ENCODE assay signal across 11 mouse cellular contexts in the genomic region with DNA sequence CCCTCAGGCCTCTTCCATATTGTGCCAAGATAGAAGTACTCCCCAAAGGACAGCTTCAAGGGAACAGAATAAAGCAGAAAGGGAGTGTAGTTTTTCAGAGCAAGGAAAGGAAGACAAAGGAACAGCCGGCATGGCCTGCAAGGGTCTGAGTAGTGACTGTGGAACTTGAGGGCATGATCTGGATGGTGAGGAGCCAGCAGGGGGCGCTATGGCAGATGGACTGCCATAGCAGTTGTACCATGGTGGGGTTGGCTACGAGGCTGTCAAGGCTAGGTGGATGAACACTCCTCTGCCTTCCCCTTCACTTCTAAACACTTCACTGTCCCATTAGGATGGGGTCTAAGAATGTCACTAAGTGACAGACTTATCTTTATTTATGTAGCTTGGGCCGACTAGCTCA. TPM values are rescaled to one million over a fixed set of nuclear protein-coding genes. Genes with fewer than 3 reads are reported as not detected.
DNase-seq lines count a peak whose midpoint lies in the region; ATAC-seq lines count a peak whose summit lies in the region.
"Had no signal": no experiment of that assay in that cellular context is flagged by ENCODE, and none has a peak within 500 bp of the region (broad histone marks: within the 10 kb centered on the region; RNA-seq: fewer than 3 reads in every experiment).

No protein-coding gene starts in this region.

- H3K9ac ChIP-seq in hindbrain, embryonic 11.5 days (ENCODE audit: low read depth, low read length) = no peak overlapping the region
- H3K9ac ChIP-seq in hindbrain, embryonic 12.5 days = no peak overlapping the region
- H3K9ac ChIP-seq: limb, embryonic 15.5 days had no signal

- no peaks in the 10 kb centered on the region for H3K4me1 ChIP-seq in hindbrain, embryonic 11.5 days (replicated peaks; ENCODE audit: control insufficient read depth, insufficient read depth, low read length)
- H3K4me1 ChIP-seq in hindbrain, embryonic 12.5 days = no peaks in the 10 kb centered on the region
- no peaks in the 10 kb centered on the region for H3K4me1 ChIP-seq in embryonic facial prominence, embryonic 10.5 days
- H3K4me1 ChIP-seq: limb, embryonic 15.5 days had no signal

- 48% methylated on average over 4 of the region's 4 CpGs for WGBS in hindbrain, embryonic 11.5 days
- 52% methylated on average over 4 of the region's 4 CpGs for WGBS in hindbrain, embryonic 12.5 days
- 56% methylated on average over 4 of the region's 4 CpGs for WGBS in embryonic facial prominence, embryonic 10.5 days

- no peak overlapping the region for H3K27ac ChIP-seq in hindbrain, embryonic 11.5 days (ENCODE audit: low read depth, low read length)
- H3K27ac ChIP-seq in hindbrain, embryonic 12.5 days = no peak overlapping the region
- H3K27ac ChIP-seq in embryonic facial prominence, embryonic 10.5 days (replicated peaks) = no peak overlapping the region
- H3K27ac ChIP-seq: limb, embryonic 15.5 days had no signal

- no peaks in the 10 kb centered on the region for H3K27me3 ChIP-seq in hindbrain, embryonic 11.5 days (ENCODE audit: control insufficient read depth, insufficient read depth, low read length)
- no peaks in the 10 kb centered on the region for H3K27me3 ChIP-seq in hindbrain, embryonic 12.5 days
- no peaks in the 10 kb centered on the region for H3K27me3 ChIP-seq in embryonic facial prominence, embryonic 10.5 days (replicated peaks; ENCODE audit: low read depth, poor library complexity, severe bottlenecking)
- H3K27me3 ChIP-seq: limb, embryonic 15.5 days had no signal

- H3K4me3 ChIP-seq in hindbrain, embryonic 11.5 days (ENCODE audit: low read depth, low read length) = no peak overlapping the region
- no peak overlapping the region for H3K4me3 ChIP-seq in hindbrain, embryonic 12.5 days
- H3K4me3 ChIP-seq in embryonic facial prominence, embryonic 10.5 days = no peak overlapping the region
- H3K4me3 ChIP-seq: limb, embryonic 15.5 days had no signal

- H3K9me3 ChIP-seq in hindbrain, embryonic 11.5 days (ENCODE audit: control insufficient read depth, low read length) = no peaks in the 10 kb centered on the region
- H3K9me3 ChIP-seq in hindbrain, embryonic 12.5 days (replicated peaks) = no peaks in the 10 kb centered on the region
- no peaks in the 10 kb centered on the region for H3K9me3 ChIP-seq in embryonic facial prominence, embryonic 10.5 days
- H3K9me3 ChIP-seq: limb, embryonic 15.5 days had no signal

- H3K36me3 ChIP-seq in hindbrain, embryonic 11.5 days (ENCODE audit: control insufficient read depth, insufficient read depth, low read length) = no peaks in the 10 kb centered on the region
- H3K36me3 ChIP-seq in hindbrain, embryonic 12.5 days = no peaks in the 10 kb centered on the region
- H3K36me3 ChIP-seq in embryonic facial prominence, embryonic 10.5 days (replicated peaks) = no peaks in the 10 kb centered on the region
- H3K36me3 ChIP-seq: limb, embryonic 15.5 days had no signal

- peak; percentile 41 for DNase-seq in hindbrain, embryonic 11.5 days (ENCODE audit: low spot score)
- DNase-seq in thymus, postnatal 14 days = peak; percentile 15
- no peak for DNase-seq in thymus, adult 18-20 months
- peak; percentile 30 for DNase-seq in embryonic facial prominence, embryonic 10.5 days (ENCODE audit: low spot score)
- DNase-seq in thymus, postnatal 4 days = peak; percentile 55
- no peak for DNase-seq in urinary bladder, postnatal 4 days (ENCODE audit: low spot score in 2 of 2)

- H3K4me2 ChIP-seq in hindbrain, embryonic 11.5 days (replicated peaks; ENCODE audit: low read depth, low read length) = no peak overlapping the region
- no peak overlapping the region for H3K4me2 ChIP-seq in hindbrain, embryonic 12.5 days (replicated peaks)
- H3K4me2 ChIP-seq: limb, embryonic 15.5 days had no signal

- ATAC-seq in hindbrain, embryonic 11.5 days (ENCODE audit: low FRiP score) = no peak
- no peak for ATAC-seq in hindbrain, embryonic 12.5 days (ENCODE audit: low FRiP score)
- ATAC-seq in erythroblast, adult 5-6 weeks (replicated peaks; ENCODE audit: low FRiP score, poor library complexity, severe bottlenecking) = no peak

RNA-seq across cellular contexts. Expression of gene Gm10100, which starts 3.0 kb away (rescaled TPM):
- polyA plus RNA-seq in hindbrain, embryonic 11.5 days (2014; fragmentation: Nextera tagmentation; extraction: Ambion mirVana) = not detected in 2 replicates
- polyA plus RNA-seq in hindbrain, embryonic 12.5 days (2016; fragmentation: Nextera tagmentation; extraction: Ambion mirVana) = not detected in 2 replicates
- polyA plus RNA-seq in embryonic facial prominence, embryonic 10.5 days (2016; fragmentation: Nextera tagmentation; extraction: Ambion mirVana) = not detected in 2 replicates
- not detected in 2 replicates for total RNA-seq in erythroblast, adult 5-6 weeks (2015; ENCODE audit: low replicate concordance)
- total RNA-seq in erythroblast, adult 5-6 weeks (2017; ENCODE audit: low replicate concordance) = not detected in 2 replicates
- total RNA-seq: neutrophil, adult 5-6 weeks had no signal
- polyA plus RNA-seq: heart, embryonic 16.5 days; limb, embryonic 15.5 days had no signal

RNA-seq across cellular contexts. Expression of gene Krtap12-1, which starts 8.8 kb away (rescaled TPM):
- polyA plus RNA-seq in hindbrain, embryonic 11.5 days (2014; fragmentation: Nextera tagmentation; extraction: Ambion mirVana) = not detected in 2 replicates
- polyA plus RNA-seq in hindbrain, embryonic 12.5 days (2016; fragmentation: Nextera tagmentation; extraction: Ambion mirVana) = not detected in 2 replicates
- not detected in 2 replicates for polyA plus RNA-seq in embryonic facial prominence, embryonic 10.5 days (2016; fragmentation: Nextera tagmentation; extraction: Ambion mirVana)
- total RNA-seq in erythroblast, adult 5-6 weeks (2015; ENCODE audit: low replicate concordance) = not detected in 2 replicates
- total RNA-seq in erythroblast, adult 5-6 weeks (2017; ENCODE audit: low replicate concordance) = not detected in 2 replicates
- total RNA-seq: neutrophil, adult 5-6 weeks had no signal
- polyA plus RNA-seq: heart, embryonic 16.5 days; limb, embryonic 15.5 days had no signal

RNA-seq across cellular contexts. Expression of gene Gm18596, which starts 13.2 kb away (rescaled TPM):
- polyA plus RNA-seq in hindbrain, embryonic 11.5 days (2014; fragmentation: Nextera tagmentation; extraction: Ambion mirVana) = not detected in 2 replicates
- polyA plus RNA-seq in hindbrain, embryonic 12.5 days (2016; fragmentation: Nextera tagmentation; extraction: Ambion mirVana) = not detected in 2 replicates
- not detected in 2 replicates for polyA plus RNA-seq in embryonic facial prominence, embryonic 10.5 days (2016; fragmentation: Nextera tagmentation; extraction: Ambion mirVana)
- not detected in 2 replicates for total RNA-seq in erythroblast, adult 5-6 weeks (2015; ENCODE audit: low replicate concordance)
- total RNA-seq in erythroblast, adult 5-6 weeks (2017; ENCODE audit: low replicate concordance) = not detected in 2 replicates
- total RNA-seq: neutrophil, adult 5-6 weeks had no signal
- polyA plus RNA-seq: heart, embryonic 16.5 days; limb, embryonic 15.5 days had no signal

RNA-seq across cellular contexts. Expression of gene Gm10142, which starts 13.6 kb away (rescaled TPM):
- polyA plus RNA-seq in hindbrain, embryonic 11.5 days (2014; fragmentation: Nextera tagmentation; extraction: Ambion mirVana) = not detected in 2 replicates
- not detected in 2 replicates for polyA plus RNA-seq in hindbrain, embryonic 12.5 days (2016; fragmentation: Nextera tagmentation; extraction: Ambion mirVana)
- not detected in 2 replicates for polyA plus RNA-seq in embryonic facial prominence, embryonic 10.5 days (2016; fragmentation: Nextera tagmentation; extraction: Ambion mirVana)
- total RNA-seq in erythroblast, adult 5-6 weeks (2015; ENCODE audit: low replicate concordance) = not detected in 2 replicates
- not detected in 2 replicates for total RNA-seq in erythroblast, adult 5-6 weeks (2017; ENCODE audit: low replicate concordance)
- total RNA-seq: neutrophil, adult 5-6 weeks had no signal
- polyA plus RNA-seq: heart, embryonic 16.5 days; limb, embryonic 15.5 days had no signal

RNA-seq across cellular contexts. Expression of gene Gm10024, which starts 18.0 kb away (rescaled TPM):
- polyA plus RNA-seq in hindbrain, embryonic 11.5 days (2014; fragmentation: Nextera tagmentation; extraction: Ambion mirVana) = not detected in 2 replicates
- not detected in 2 replicates for polyA plus RNA-seq in hindbrain, embryonic 12.5 days (2016; fragmentation: Nextera tagmentation; extraction: Ambion mirVana)
- not detected in 2 replicates for polyA plus RNA-seq in embryonic facial prominence, embryonic 10.5 days (2016; fragmentation: Nextera tagmentation; extraction: Ambion mirVana)
- total RNA-seq in erythroblast, adult 5-6 weeks (2015; ENCODE audit: low replicate concordance) = not detected in 2 replicates
- total RNA-seq in erythroblast, adult 5-6 weeks (2017; ENCODE audit: low replicate concordance) = not detected in 2 replicates
- total RNA-seq: neutrophil, adult 5-6 weeks had no signal
- polyA plus RNA-seq: heart, embryonic 16.5 days had no signal

Comparison
In these comparisons a context has a peak if more than half of its experiments do, and no peak if none do; other contexts are left out.
1. DNase-seq: peak in hindbrain, embryonic 11.5 days (single experiment), thymus, postnatal 14 days (single experiment), embryonic facial prominence, embryonic 10.5 days (single experiment) and thymus, postnatal 4 days (single experiment); none in thymus, adult 18-20 months (0 of 2) and urinary bladder, postnatal 4 days (0 of 2).